Comparison of ENCODE assay signal across 20 mouse cellular contexts in the genomic region with DNA sequence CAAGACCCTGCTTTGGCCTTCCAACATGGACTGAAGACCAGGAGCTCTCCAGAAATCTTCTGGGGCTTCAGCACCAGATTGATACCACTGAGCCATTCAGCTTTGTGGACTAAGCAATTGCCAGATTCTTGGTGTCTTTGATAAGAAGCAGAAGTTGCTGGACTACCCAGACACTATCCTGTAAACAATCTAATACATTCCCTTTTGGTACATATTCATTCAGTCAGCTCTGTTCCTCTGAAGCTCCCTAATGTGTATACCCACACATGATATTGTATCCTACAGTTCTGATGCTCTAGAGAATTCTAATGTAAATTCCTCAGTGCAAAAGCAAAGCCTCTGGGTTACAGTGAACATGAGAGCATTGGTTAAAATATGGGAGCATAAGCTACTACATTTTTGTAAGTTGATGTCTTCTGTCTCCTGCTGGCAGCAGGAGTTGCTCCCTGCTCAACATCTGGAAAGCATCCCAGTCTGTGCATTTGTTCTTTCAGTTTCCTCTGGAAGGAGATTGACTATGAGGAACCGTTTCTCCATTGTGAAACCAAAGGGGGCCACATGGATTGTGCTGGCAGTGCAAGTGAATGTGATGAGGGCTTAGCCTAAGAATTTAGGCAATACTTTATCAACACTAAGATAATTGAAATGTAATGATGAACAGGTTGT.
"Had no signal": no experiment of that assay in that cellular context is flagged by ENCODE, and none has a peak within 500 bp of the region (broad histone marks: within the 10 kb centered on the region; RNA-seq: fewer than 3 reads in every experiment).

No protein-coding gene starts in this region.

- H3K4me2 ChIP-seq: liver, embryonic 11.5 days; liver, embryonic 13.5 days; liver, embryonic 15.5 days; midbrain, embryonic 12.5 days; neural tube, embryonic 13.5 days; neural tube, embryonic 15.5 days had no signal

- H3K4me3 ChIP-seq: liver, embryonic 13.5 days; liver, embryonic 15.5 days; midbrain, embryonic 10.5 days; midbrain, embryonic 12.5 days; myocyte; neural tube, embryonic 13.5 days; neural tube, embryonic 15.5 days had no signal

- ATAC-seq: liver, postnatal 0 days; midbrain, embryonic 16.5 days had no signal

- H3K9me3 ChIP-seq: liver, embryonic 13.5 days; liver, embryonic 15.5 days; midbrain, embryonic 10.5 days; midbrain, embryonic 12.5 days; neural tube, embryonic 15.5 days had no signal

- H3K4me1 ChIP-seq: liver, embryonic 13.5 days; liver, embryonic 15.5 days; midbrain, embryonic 10.5 days; midbrain, embryonic 12.5 days; neural tube, embryonic 13.5 days; neural tube, embryonic 15.5 days had no signal

- DNase-seq: liver; liver, embryonic 13.5 days; liver, postnatal 0 days; midbrain, embryonic 14.5 days; retina, postnatal 1 day; right cerebral cortex, adult 18-20 months; right cerebral cortex, postnatal 25 days; right cerebral cortex, postnatal 4 days; spleen, adult 18-20 months; thymus, adult 18-20 months; thymus, postnatal 14 days; thymus, postnatal 36 days had no signal

- H3K27ac ChIP-seq: liver, embryonic 13.5 days; liver, embryonic 15.5 days; midbrain, embryonic 10.5 days; midbrain, embryonic 12.5 days; neural tube, embryonic 13.5 days; neural tube, embryonic 15.5 days had no signal

- H3K27me3 ChIP-seq: liver, embryonic 13.5 days; liver, embryonic 15.5 days; midbrain, embryonic 12.5 days; neural tube, embryonic 13.5 days; neural tube, embryonic 15.5 days had no signal

- H3K9ac ChIP-seq: liver, embryonic 13.5 days; liver, embryonic 15.5 days; liver, postnatal 0 days; midbrain, embryonic 12.5 days; neural tube, embryonic 13.5 days; neural tube, embryonic 15.5 days had no signal

- H3K36me3 ChIP-seq: liver, embryonic 13.5 days; liver, embryonic 15.5 days; midbrain, embryonic 10.5 days; midbrain, embryonic 12.5 days; neural tube, embryonic 13.5 days; neural tube, embryonic 15.5 days had no signal
